Mouse (Mus musculus): ENCODE measurements around the gene Anapc11.

Gene Anapc11

GRCm38 (mm10) chr11:120598283-120598989, at the start of gene Anapc11, which contains the start of gene Alyref:
Gene Anapc11, plus strand, starts transcription at chr11:120598421.
Gene Alyref, minus strand, starts transcription at chr11:120598365.
- H3K36me3 ChIP-seq (ENCODE audit: insufficient read depth, low read length) = peaks cover 82% of the 10 kb centered on the region
- H3K4me1 ChIP-seq (replicated peaks; ENCODE audit: low read depth, low read length) = peaks cover 56% of the 10 kb centered on the region
- H3K4me3 ChIP-seq (replicated peaks; ENCODE audit: low read length) = peak within 1 kb of the TSS; percentile 96
- TF ChIP-seq CTCF (conservative IDR thresholded peaks at IDR 0.05; ENCODE audit: low read length) (no peak), POU5F1 (IDR thresholded peaks at IDR 0.05; ENCODE audit: borderline replicate concordance, low read length) (no peak), NANOG (IDR thresholded peaks at IDR 0.05; ENCODE audit: borderline replicate concordance, low read length) (no peak)
- no peaks in the 10 kb centered on the region for H3K9me3 ChIP-seq (ENCODE audit: low read length)
- no peaks in the 10 kb centered on the region for H3K27me3 ChIP-seq (ENCODE audit: insufficient read depth, low read length)

DNA sequence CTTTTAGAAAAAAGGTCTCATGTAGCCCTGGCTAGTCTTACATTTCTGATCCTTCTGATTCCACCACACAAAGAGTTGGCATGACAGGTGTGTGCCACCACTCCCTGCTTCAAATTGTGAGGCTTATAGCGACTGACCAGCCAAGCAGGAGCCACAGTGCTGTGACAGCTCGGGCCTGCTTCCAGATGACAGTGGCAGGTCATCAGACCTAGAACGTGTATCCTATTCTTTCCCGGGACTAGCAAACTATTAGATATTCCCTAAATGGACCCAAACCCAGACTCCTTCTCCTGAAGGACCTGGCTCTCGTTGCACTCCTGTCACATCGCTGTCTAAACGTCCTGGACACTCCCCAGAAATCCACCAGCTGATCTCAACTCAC, 49.4 kb upstream of the Anapc11 start:
- Histone ChIP-seq H3K36me3 (ENCODE audit: insufficient read depth, low read length) (peaks cover 37% of the 10 kb centered on the region), H3K4me1 (replicated peaks; ENCODE audit: low read depth, low read length) (peaks cover 30% of the 10 kb centered on the region), H3K9me3 (ENCODE audit: low read length) (no peaks in the 10 kb centered on the region), H3K4me3 (replicated peaks; ENCODE audit: low read length) (peak overlapping the region; percentile 90), H3K27me3 (ENCODE audit: insufficient read depth, low read length) (peaks cover 30% of the 10 kb centered on the region)
- TF ChIP-seq POU5F1 (IDR thresholded peaks at IDR 0.05; ENCODE audit: borderline replicate concordance, low read length) (no peak), CTCF (conservative IDR thresholded peaks at IDR 0.05; ENCODE audit: low read length) (no peak), NANOG (IDR thresholded peaks at IDR 0.05; ENCODE audit: borderline replicate concordance, low read length) (no peak)

GRCm38 (mm10) chr11:120549168-120549945, 48.9 kb upstream of the Anapc11 start, which contains the start of gene Mcrip1:
Gene Mcrip1, minus strand, starts transcription at chr11:120549727.
- peak within 1 kb of the TSS; percentile 90 for H3K4me3 ChIP-seq (replicated peaks; ENCODE audit: low read length)
- peaks cover 30% of the 10 kb centered on the region for H3K4me1 ChIP-seq (replicated peaks; ENCODE audit: low read depth, low read length)
- TF ChIP-seq POU5F1 (IDR thresholded peaks at IDR 0.05; ENCODE audit: borderline replicate concordance, low read length) = no peak
- no peak for TF ChIP-seq CTCF (conservative IDR thresholded peaks at IDR 0.05; ENCODE audit: low read length)
- TF ChIP-seq NANOG (IDR thresholded peaks at IDR 0.05; ENCODE audit: borderline replicate concordance, low read length) = no peak
- peaks cover 31% of the 10 kb centered on the region for H3K36me3 ChIP-seq (ENCODE audit: insufficient read depth, low read length)
- H3K27me3 ChIP-seq (ENCODE audit: insufficient read depth, low read length) = peaks cover 30% of the 10 kb centered on the region
- no peaks in the 10 kb centered on the region for H3K9me3 ChIP-seq (ENCODE audit: low read length)

GRCm38 (mm10) chr11:120549986-120550809, 48.0 kb upstream of the Anapc11 start:
- Histone ChIP-seq H3K4me3 (replicated peaks; ENCODE audit: low read length) (peak overlapping the region; percentile 90), H3K27me3 (ENCODE audit: insufficient read depth, low read length) (peaks cover 30% of the 10 kb centered on the region), H3K9me3 (ENCODE audit: low read length) (no peaks in the 10 kb centered on the region), H3K4me1 (replicated peaks; ENCODE audit: low read depth, low read length) (peaks cover 30% of the 10 kb centered on the region), H3K36me3 (ENCODE audit: insufficient read depth, low read length) (peaks cover 23% of the 10 kb centered on the region)
- TF ChIP-seq POU5F1 (IDR thresholded peaks at IDR 0.05; ENCODE audit: borderline replicate concordance, low read length) (no peak), CTCF (conservative IDR thresholded peaks at IDR 0.05; ENCODE audit: low read length) (no peak), NANOG (IDR thresholded peaks at IDR 0.05; ENCODE audit: borderline replicate concordance, low read length) (no peak)

- Histone ChIP-seq H3K27me3 (ENCODE audit: insufficient read depth, low read length) (peaks cover 33% of the 10 kb centered on the region), H3K9me3 (ENCODE audit: low read length) (no peaks in the 10 kb centered on the region), H3K4me3 (replicated peaks; ENCODE audit: low read length) (peak within 1 kb of the TSS; percentile 90), H3K36me3 (ENCODE audit: insufficient read depth, low read length) (peaks cover 20% of the 10 kb centered on the region; the same call in 1 of the 2 replicates), H3K4me1 (replicated peaks; ENCODE audit: low read depth, low read length) (peaks cover 30% of the 10 kb centered on the region)
- TF ChIP-seq CTCF (conservative IDR thresholded peaks at IDR 0.05; ENCODE audit: low read length) (no peak), NANOG (IDR thresholded peaks at IDR 0.05; ENCODE audit: borderline replicate concordance, low read length) (no peak), POU5F1 (IDR thresholded peaks at IDR 0.05; ENCODE audit: borderline replicate concordance, low read length) (no peak)
These were observed 47.3 kb upstream of the Anapc11 start, which contains the start of gene Ppp1r27 for GRCm38 (mm10) chr11:120550810-120551440. Gene Ppp1r27, minus strand, starts transcription at chr11:120551132.

GRCm38 (mm10) chr11:120552736-120553135, 45.5 kb upstream of the Anapc11 start:
- peaks cover 30% of the 10 kb centered on the region for H3K4me1 ChIP-seq (replicated peaks; ENCODE audit: low read depth, low read length)
- peaks cover 9% of the 10 kb centered on the region; the same call in 1 of the 2 replicates for H3K36me3 ChIP-seq (ENCODE audit: insufficient read depth, low read length)
- H3K9me3 ChIP-seq (ENCODE audit: low read length) = no peaks in the 10 kb centered on the region
- H3K4me3 ChIP-seq (replicated peaks; ENCODE audit: low read length) = no peak overlapping the region
- TF ChIP-seq CTCF (conservative IDR thresholded peaks at IDR 0.05; ENCODE audit: low read length) = no peak
- no peak for TF ChIP-seq NANOG (IDR thresholded peaks at IDR 0.05; ENCODE audit: borderline replicate concordance, low read length)
- no peak for TF ChIP-seq POU5F1 (IDR thresholded peaks at IDR 0.05; ENCODE audit: borderline replicate concordance, low read length)
- H3K27me3 ChIP-seq (ENCODE audit: insufficient read depth, low read length) = peaks cover 33% of the 10 kb centered on the region

DNA sequence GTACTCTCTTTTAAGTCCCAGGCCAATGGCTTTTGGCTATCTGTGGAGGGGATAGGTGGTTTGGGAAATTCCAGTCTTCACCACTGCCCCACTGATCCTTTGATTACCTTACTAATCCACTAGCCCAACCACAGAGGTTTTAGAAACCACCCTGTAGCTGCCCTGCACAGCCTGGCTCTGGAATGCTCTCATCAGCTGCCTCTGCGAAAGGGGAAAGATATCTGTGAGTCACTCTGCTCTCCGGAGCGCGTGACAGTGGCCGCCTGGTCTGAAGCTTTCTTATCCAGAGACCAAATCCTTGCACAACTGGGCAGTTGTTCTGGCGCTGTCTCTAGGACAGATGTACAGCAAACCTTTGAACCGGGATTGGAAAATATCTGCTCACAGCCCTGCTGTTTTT, 43.4 kb upstream of the Anapc11 start:
- Histone ChIP-seq H3K27me3 (ENCODE audit: insufficient read depth, low read length) (peaks cover 33% of the 10 kb centered on the region), H3K4me3 (replicated peaks; ENCODE audit: low read length) (no peak overlapping the region), H3K36me3 (ENCODE audit: insufficient read depth, low read length) (peaks cover 18% of the 10 kb centered on the region), H3K9me3 (ENCODE audit: low read length) (no peaks in the 10 kb centered on the region), H3K4me1 (replicated peaks; ENCODE audit: low read depth, low read length) (peaks cover 18% of the 10 kb centered on the region)
- TF ChIP-seq CTCF (conservative IDR thresholded peaks at IDR 0.05; ENCODE audit: low read length) = no peak
- no peak for TF ChIP-seq NANOG (IDR thresholded peaks at IDR 0.05; ENCODE audit: borderline replicate concordance, low read length)
- TF ChIP-seq POU5F1 (IDR thresholded peaks at IDR 0.05; ENCODE audit: borderline replicate concordance, low read length) = no peak

Data from E14TG2a.4 (cell line).